Mouse (Mus musculus) heart, adult 18-20 months (tissue): Measurements from ENCODE around the gene Cd302. TPM values are rescaled to one million over a fixed set of nuclear protein-coding genes. Genes with fewer than 3 reads are reported as not detected.
A peak's percentile ranks its signal among the peaks of the same experiment; 100 is the strongest.

Source experiments
- DNase-seq, 2 experiments: peaks; one replicate each; pipeline ENCODE4 v3.0.0; 2021 to 2022; ENCODE audit warnings: mixed read lengths in 1 of 2
- total RNA-seq, 2 experiments: library from RNA; stranded (reverse); gene quantifications; 2 replicates each; pipeline ENCODE4 v1.2.3; 2021

The Cd302 gene
- total RNA-seq, 2 experiments from 2014 or later: 10.0 to 12.5 TPM

DNA sequence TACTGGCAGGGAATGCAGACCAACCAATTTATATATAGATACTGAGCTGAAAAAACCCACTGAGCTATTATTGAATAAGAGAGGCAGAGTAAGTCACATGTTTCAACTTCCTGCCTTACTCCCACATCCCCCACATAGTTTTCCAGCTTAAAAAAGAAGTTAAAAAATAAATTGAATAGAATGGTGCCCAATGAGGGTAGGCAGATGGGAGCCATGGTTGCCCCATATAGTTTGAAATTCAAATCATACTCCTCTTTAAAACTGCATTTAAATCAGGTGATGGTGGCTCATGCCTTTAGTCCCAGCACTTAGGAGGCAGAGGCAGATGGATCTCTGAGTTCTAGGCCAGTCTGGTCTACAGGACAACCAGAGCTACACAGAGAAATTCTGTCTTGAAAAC, 30.8 kb downstream of the Cd302 start:
- no peak for DNase-seq

DNA sequence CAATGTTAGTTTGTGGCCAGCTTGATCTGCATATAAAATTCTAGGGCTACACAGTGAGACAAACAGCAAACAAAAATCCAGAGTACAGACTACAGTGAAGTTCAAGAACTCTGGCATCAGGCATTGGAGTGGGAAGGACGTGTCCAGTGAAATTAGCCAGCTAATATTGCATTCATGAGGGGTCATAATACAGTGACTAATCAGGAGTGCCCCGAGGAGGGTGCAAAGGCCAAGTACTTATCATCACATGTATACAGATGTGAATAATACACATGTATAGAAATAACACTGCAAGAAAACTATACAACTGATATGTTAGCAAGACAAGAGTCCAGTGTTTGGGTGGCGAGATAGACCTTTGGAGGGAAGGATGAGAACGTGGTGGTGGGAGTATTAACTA, 31.5 kb downstream of the Cd302 start:
- DNase-seq: no peak

DNA sequence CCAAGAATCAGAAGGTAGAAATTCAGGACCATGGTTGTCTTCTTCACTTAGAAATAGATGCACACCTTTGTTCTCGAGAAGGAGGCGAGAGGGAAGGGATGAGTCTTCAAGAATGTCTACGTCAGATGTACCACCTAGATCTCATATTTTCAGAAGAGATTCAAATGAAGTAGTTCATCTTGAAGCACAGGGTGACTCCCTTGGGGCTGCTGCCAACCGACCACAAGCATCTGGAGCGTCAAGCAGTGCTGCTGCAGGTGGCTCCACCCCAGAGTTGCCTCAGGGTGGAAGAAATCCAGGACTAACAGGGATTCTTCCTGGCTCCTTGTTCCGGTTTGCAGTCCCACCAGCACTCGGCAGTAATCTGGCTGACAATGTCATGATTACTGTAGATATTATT, 49.8 kb downstream of the Cd302 start:
- no peak for DNase-seq

DNA sequence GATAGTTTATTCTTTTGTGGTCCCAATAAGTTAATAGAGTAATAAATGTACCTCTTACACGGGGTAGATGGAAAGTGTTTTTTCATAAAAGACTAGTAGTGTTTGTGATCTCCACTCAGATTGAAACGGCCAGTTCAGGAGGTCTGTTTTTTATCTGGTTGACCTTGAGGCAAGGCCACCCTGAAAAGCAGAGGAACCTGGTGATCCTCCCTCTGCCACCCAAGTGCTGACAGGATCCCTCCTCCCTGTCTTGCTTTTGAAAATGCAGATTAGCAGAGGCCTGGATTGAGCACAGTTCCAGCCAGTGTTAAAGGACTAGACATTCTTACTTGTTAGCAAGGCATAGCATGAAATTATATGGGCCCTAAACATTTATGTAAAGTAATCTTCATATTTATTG, 51.1 kb downstream of the Cd302 start:
- peak; percentile 44 to 49 for DNase-seq

GRCm38 (mm10) chr2:60230361-60230760, 53.9 kb downstream of the Cd302 start:
- DNase-seq: no peak

GRCm38 (mm10) chr2:60228470-60228869, 55.8 kb downstream of the Cd302 start:
- DNase-seq: no peak

DNA sequence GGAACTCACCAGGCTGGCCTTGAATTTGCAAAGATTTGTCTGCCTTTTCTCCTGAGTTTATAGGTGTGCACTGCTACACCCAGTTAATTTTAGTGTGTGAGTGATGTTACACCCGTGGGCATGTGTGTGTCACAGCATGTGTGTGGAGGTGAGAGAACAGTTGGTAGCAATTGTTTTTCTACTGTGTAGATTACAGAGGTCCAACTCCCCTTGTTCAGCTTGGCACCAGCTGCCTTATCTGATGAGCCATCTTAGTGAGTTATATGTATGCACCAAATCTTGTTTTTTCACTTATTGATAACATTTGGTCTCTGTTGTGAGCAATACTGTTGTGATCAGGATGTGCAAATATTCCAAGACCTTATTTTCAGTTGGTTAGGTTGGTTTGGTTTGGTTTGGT, 60.8 kb downstream of the Cd302 start:
- no peak for DNase-seq

GRCm38 (mm10) chr2:60221954-60222353, 62.3 kb downstream of the Cd302 start:
- DNase-seq: no peak

GRCm38 (mm10) chr2:60221236-60221635, 63.1 kb downstream of the Cd302 start:
- peak in 1 of 2 experiments; percentile 32 for DNase-seq

GRCm38 (mm10) chr2:60217620-60218019, 66.7 kb downstream of the Cd302 start:
- DNase-seq: no peak

DNA sequence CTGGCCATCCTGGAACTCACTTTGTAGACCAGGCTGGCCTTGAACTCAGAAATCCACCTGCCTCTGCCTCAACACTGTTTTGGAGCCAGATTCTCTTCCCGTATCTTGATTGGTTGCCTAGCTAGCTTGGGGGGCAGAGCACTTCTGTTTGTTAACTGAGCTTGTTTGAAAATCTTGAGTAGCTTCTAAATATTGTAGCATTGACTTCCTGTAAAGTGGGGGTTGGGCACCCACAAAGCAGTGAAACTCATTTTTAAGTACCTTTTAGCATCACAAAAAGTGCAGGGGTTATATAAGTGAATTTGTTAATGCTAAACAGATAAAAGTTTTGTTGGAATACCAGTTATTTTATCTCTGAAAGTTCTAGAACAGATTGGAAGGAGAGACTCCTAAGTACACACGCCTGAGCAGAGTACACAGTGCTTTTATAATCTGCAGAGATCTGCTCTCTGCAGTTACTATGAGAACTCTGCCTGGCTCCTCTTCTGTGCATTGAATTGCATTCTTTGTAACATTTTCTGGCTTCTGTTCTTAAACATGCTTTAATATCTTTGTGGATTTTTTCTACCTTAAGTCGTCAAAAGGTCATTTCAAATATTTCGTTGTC, 67.6 kb downstream of the Cd302 start:
- no peak for DNase-seq

GRCm38 (mm10) chr2:60214683-60215082, 69.6 kb downstream of the Cd302 start:
- DNase-seq: no peak

GRCm38 (mm10) chr2:60212488-60212887, 71.8 kb downstream of the Cd302 start:
- DNase-seq: no peak

DNA sequence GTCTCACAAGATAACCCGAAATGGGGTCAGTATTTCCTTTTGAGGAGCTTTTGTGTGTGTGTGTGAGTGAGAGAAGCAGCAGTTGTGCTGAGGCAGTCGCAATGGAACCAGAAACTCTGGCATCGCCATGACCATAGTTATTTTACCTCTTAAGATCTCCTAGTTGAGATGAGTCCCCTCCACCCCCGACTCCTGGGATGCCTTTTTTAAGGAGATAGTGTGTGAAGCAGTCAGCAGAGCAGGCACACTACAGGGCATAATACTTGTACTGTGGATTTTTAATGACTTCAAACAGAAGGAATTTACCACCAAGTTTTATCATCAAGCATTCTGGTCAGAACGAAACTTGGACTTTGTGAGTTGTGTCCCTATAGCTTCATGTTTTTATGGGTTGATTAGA, 73.5 kb downstream of the Cd302 start:
- no peak for DNase-seq

DNA sequence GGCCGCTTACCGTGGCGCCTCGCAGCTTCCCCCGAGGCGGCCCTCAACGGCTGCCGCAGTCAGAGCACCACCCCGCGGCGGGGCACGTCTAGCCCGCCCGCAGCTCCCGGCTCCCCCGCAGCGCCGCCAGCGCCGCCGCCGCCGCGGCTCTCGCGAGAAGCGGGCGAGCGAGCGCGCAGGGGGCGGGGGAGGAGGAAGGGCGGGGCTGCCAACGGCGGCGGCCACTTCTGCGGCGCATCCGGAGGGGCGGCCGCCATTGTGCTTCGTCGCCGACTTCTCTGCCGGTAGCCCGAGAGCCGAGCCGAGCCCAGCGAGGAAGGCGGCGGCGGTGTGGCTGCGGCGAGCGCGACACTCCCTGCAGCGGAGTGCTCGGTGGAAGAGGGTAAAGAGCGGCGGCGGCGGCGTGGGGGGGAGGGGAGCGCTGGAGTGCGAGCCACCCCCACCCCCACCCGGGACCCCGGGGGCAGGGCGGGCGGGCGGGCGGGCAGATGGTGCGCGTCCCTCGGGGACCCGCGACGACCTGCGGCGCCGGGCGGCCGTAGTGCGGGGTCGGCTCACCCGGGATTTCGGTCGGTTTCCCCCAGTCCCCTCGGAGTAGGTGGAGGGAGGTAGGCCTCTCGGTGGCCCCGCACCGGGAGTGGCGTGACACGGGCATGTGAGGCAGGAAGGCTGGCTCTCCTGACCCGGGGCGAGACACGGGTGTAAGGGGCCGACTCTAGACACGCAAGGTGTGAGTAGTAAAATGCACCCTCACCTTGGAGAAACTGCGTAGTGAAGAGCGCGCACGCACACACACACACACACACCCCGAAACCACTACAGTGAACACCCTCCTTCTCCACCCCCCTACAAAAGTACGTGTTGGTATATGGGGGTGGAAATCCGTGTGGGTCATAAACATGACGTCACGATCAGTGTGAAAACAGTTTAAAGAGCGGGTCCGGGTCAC, 74.3 kb downstream of the Cd302 start, which contains the start of the genes Baz2b and March7:
Gene Baz2b (minus strand): TSS at position 137 of the 949 bp plus-strand sequence.
Gene March7 (plus strand): TSS at position 185 of the 949 bp plus-strand sequence.
- peak; percentile 88 to 92 for DNase-seq

GRCm38 (mm10) chr2:60209122-60209611, 75.1 kb downstream of the Cd302 start:
- peak; percentile 58 to 73 for DNase-seq

- DNase-seq: no peak
These were observed 78.5 kb downstream of the Cd302 start for GRCm38 (mm10) chr2:60205795-60206194.

- DNase-seq: no peak
These were observed 80.1 kb downstream of the Cd302 start for GRCm38 (mm10) chr2:60204162-60204561.

DNA sequence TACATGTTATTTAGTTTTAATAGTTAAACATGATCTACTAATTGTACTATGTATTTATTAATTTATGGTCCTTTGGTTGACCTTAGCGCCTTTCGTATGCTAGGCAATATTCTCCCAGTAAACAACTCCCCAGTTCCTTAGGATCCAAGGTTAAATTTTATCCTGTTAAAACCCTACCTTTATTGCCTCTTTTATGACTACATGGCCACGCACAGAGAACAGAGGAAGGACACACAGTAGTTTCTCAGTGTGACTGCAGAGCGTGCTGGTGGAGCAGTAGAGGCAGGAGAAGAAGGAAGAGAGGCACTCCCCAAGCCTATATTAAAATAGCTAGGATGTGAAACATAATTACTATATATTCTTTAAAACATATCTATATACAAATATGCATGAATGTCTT, 80.6 kb downstream of the Cd302 start:
- no peak for DNase-seq

GRCm38 (mm10) chr2:60202900-60203530, 81.3 kb downstream of the Cd302 start:
- DNase-seq: no peak
